Mouse (Mus musculus): ENCODE measurements at regions not wholly inside any gene's neighbourhood (a gene's known extent, or its start where the extent isn't known, plus 50 kb on each side); places are given as distances from the start of the nearest gene placed in this dataset.

- TF ChIP-seq CTCF (IDR thresholded peaks at IDR 0.05) (no peak), EP300 (IDR thresholded peaks at IDR 0.05) (no peak)
Observed at GRCm38 (mm10) chr4:84222805-84223335, 452.2 kb downstream of the Bnc2 start.

All from lung, postnatal 0 days (tissue).